Mouse (Mus musculus): ENCODE measurements at regions not wholly inside any gene's neighbourhood (a gene's known extent, or its start where the extent isn't known, plus 50 kb on each side); places are given as distances from the start of the nearest gene placed in this dataset.
"Not testable (repeated sequence)": the region's sequence is repeated elsewhere in the genome, so short reads cannot be mapped to it uniquely, and the experiment has no call there.

DNA sequence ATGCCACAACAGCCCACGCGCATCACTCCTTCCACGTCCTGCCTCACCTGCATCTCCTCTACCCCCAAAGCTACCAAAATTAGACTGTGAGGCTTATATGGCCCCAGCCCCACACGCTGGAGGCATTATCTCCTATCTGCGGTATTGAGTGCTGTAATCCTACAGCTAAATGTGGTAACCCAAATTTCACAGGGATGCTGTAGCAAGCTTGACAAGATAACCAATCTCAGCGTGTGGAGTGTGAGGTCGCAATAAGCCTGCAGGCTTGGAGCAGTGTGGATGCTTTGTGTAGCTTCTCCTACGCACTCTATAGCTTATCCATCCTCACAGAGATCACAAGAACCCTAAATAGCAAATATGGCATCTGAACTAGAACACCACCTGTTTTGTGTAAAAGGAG, 251.2 kb upstream of the Kcnh8 start:
- no peak for DNase-seq

DNA sequence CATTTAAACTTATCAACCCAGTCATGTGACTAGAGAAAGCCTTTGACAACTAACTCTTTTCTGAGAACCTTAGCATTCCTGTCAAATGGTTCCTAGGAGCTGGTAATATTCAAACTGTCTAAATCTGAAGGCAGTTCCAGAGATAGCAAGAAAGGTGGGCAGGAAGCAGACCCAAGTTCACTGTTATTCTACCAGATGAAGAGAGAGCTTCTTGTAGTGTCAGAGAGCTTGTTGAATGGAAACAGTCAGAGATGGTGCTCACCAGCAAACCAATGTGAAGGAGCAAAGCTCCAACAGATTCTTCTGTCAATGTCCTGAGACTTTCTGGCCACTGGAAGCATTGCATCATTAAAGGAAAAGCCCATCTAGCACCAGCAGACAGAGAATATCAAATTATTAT, 251.8 kb upstream of the Kcnh8 start:
- no peak for DNase-seq

DNA sequence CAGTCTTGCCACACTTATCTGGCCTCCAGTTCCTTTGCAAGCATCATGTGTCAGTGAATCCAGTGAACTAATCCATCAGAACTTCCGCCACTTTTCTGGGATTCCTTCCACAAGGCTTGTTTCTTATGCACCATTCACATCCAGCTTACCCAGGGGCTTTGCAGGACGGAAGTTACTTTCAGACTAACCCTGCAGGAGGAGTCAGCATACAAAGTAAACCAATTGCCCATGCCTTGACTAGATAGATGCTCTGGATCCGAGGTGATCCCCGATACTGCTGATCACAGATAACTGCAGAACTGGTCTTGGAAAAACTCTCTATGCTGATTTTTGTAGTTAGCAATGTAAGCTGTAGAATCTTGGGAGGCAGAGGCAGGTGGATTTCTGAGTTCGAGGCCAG, 252.6 kb upstream of the Kcnh8 start:
- DNase-seq = no peak

DNA sequence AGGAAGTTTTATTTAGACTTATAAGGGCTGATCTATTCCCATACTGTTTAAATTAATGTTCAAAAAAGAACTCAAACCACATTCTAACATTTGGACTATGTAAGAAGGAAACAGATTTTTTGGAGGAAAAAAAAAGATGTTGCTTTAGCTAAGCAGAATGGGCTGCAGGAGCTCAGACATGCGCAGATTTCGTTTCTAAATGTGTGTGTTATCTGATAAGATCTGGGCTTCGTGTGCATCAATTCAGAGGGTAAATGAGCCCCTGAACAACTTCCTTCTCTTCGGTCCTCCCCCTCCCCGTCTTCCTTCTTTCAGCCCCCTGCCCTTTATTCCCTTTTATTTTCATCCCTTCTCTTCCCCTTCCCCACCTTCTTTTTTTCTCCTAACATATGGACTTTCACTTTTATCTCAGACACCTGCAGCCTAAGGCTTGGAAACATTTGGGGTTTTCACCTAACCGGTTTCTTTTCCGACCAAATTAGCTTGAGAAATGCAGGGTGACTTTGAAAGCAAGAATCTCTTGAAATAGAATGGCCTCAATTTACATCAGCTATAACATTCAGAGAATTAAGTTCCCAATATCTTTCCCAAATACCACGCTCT, 253.9 kb upstream of the Kcnh8 start:
- DNase-seq = no peak

GRCm38 (mm10) chr17:52320586-52320985, 281.9 kb upstream of the Kcnh8 start:
- no peak for DNase-seq

DNA sequence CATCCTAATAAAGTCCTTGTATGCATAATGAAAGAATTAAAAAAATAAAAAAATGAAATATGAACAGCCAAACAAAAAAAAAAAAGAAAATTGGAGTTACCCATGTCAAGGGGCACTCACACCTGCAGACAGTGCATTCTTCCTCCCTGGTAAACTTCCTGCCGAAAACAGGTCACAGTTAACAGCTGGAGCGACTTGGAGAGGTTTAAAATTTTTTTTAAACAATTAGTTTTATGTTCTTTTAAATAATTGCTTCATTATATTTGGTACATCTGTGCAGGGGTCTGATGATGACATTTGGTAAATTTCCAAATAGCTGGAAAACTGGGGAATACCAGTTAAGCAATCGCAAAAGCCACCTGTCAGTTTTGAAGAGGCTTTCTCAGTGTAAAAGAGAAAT, 285.5 kb upstream of the Kcnh8 start:
- DNase-seq = no peak

- no peak for DNase-seq
Measured at GRCm38 (mm10) chr17:52315879-52316278, 286.6 kb upstream of the Kcnh8 start.

GRCm38 (mm10) chr17:52315456-52315855, 287.1 kb upstream of the Kcnh8 start:
- DNase-seq = not testable (repeated sequence)

DNA sequence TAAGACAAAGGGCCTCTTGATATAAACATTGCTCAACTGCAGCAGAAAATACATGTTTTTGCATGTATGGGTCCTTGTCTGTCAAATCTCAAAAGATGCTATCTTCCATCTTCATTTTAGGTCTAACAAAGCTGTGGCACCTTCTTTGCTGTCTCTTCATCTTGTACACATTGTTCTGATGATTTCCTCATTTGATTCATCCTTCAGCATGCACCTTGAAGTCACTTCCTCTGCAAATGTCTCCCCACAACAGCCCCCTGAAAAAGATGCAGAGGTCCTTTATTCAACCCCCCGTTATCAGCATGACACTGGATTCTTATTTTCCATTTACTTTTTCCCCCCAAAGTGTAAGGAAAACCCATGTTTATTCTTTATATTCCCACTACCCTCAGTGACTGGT, 290.5 kb upstream of the Kcnh8 start:
- no peak for DNase-seq

GRCm38 (mm10) chr17:52308789-52309188, 293.7 kb upstream of the Kcnh8 start:
- DNase-seq = no peak

DNA sequence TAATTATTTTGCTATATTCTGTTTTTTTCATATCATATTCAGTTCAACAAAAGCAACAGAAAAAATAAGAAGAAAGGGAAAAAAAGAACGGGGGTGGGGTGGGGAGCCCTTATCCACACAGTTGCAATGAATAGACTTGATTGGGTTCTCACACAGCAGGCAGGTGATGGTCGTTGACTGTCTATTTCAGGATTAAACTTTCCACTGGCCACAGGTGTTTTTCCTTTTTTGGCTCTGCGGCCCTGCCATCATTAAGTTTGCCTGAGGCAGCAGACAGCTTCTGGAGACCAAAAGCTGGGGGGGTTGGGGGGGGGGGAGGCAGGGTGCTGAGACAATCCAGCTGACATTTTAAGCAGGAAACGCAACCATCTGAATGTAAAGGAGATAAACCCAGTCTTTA, 298.4 kb upstream of the Kcnh8 start:
- no peak for DNase-seq

DNA sequence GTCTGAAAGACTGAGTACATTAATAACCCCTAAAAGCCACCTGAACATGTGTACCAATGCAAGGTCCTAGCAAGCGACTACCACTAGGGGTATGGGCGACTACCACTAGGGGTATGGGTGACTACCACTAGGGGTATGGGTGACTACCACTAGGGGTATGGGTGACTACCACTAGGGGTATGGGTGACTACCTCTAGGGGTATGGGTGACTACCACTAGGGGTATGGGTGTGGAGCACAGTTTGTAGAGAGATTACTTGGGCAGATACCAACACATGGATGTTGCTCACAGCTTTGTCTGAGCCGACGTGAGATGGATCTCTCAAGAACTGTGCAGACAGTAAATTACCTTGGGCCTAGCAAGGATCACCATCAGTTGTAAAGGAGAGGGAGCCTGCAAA, 299.2 kb upstream of the Kcnh8 start:
- no peak for DNase-seq

GRCm38 (mm10) chr17:52299769-52300168, 302.7 kb upstream of the Kcnh8 start:
- no peak for DNase-seq

GRCm38 (mm10) chr17:52285392-52285791, 317.1 kb upstream of the Kcnh8 start:
- no peak for DNase-seq

DNA sequence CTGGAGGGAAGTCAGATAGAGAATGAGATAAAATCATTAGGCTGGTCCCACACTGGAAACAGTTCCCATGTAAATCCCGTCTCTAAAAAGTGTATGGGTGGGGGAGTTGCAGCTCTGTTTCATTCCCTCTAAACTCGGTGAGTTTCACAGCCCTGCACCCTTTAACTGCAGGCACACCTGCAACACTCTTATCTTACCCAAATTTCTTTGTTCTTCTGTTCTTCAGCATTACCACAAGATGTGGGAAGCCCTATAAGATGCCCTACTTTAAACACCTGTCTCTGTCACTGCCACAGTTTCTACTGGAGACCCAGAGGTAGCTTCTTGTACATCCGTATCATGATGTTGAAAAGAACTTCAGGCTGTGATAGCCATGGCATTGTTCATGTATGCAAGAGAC, 320.2 kb upstream of the Kcnh8 start:
- DNase-seq = no peak

DNA sequence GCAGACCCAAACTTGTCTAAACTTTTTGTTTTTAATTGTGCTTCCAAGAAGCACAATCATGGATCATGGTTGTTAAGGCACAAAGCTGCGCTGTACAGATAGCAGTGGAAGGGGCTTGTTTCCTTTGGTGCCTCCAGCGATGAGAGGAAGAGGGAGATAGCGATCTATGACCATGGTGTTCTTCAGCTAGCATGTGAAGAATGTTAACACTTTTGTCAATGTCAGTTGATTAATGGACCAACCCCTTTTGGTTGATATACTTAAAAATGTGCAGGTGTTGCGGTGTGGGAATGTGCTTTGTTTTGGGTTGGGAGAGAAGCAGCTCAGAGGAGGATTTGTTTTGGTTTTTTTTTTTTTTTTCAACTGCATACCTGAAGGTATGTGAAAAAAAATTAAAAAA, 324.0 kb upstream of the Kcnh8 start:
- DNase-seq = no peak

DNA sequence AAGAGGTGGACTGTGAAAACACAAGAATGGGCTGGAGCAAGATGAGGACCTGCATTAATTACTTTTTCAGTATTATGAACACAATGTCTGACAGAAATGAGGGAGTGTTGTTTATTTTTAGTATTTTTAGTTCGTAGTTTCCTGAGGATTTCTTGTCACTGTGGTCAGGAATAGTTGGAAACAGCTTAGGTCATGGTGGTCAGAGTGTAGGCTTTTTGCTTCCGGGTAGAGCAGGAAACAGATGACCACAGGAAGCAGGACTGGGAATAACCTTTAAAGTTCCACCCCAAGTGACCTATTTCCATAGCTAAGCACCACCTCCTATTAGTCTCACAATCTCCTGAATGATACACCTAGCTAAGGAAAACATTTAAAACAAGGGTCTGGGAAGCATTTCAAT, 333.7 kb upstream of the Kcnh8 start:
- no peak for DNase-seq

DNA sequence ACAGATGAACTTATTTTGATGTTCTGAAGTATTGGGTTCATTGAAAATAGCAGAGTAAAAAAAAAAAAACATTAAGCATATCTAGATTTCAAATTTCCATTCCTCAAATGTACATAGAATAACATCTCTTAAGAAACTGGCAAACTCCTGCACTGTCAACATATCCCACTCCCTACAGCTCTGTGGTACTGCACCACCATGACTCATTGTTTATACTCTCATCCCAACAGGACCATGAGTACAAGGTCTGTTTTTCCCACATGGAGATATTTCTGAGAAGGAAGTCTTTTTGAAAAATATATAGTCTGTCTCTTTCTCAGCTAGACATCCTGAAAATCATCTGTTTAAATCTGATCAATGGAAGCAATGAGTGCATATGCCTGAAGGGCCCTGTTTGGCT, 351.2 kb upstream of the Kcnh8 start:
- no peak for DNase-seq

- no peak for DNase-seq
Measured at GRCm38 (mm10) chr17:52225584-52225983, 376.9 kb upstream of the Kcnh8 start.

- DNase-seq = no peak
Measured at GRCm38 (mm10) chr17:52220422-52220821, 382.1 kb upstream of the Kcnh8 start.

DNA sequence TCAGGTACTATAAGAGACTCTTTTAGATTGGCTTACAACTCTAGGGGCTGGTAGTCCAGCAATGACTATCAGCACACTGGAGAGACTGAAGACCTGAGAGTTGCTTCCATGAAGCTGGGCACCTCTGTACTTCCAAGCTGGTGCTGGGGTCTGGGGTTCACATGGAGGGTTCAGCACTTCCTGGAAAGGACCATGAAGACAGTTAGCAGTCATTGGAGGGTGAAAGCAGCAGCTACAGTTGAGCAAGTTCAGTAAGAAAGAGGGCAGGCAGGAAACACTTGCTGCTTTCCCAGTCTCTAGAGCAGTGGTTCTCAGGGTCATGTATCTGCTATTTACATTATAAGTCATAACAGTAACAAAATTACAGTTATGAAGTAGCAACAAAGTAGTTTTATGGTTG, 384.3 kb upstream of the Satb1 start:
- no peak for DNase-seq

- no peak for DNase-seq
Measured at GRCm38 (mm10) chr17:52212944-52213343, 379.9 kb upstream of the Satb1 start.

- DNase-seq = no peak
Measured at GRCm38 (mm10) chr17:52210483-52210882, 377.4 kb upstream of the Satb1 start.

- DNase-seq = no peak
Measured at GRCm38 (mm10) chr17:52197731-52198130, 364.6 kb upstream of the Satb1 start.

- no peak for DNase-seq
Measured at GRCm38 (mm10) chr17:52196811-52197210, 363.7 kb upstream of the Satb1 start.

Data from heart, postnatal 4 days (tissue).